Mouse (Mus musculus) E14TG2a.4 (cell line): ENCODE results near the gene Palmd.

Experiments used
- CTCF ChIP-seq: conservative IDR thresholded peaks from 2 replicates; pipeline ENCODE4 v1.5.1; 2014; ENCODE audit warnings: low read length
- NANOG ChIP-seq: IDR thresholded peaks from 2 replicates; pipeline ENCODE4 v1.6.1; 2014; ENCODE audit warnings: borderline replicate concordance, low read length, mixed read lengths
- POU5F1 ChIP-seq: IDR thresholded peaks from 2 replicates; pipeline ENCODE4 v1.6.1; 2014; ENCODE audit warnings: low read length, borderline replicate concordance

- no peak for TF ChIP-seq CTCF
- no peak for TF ChIP-seq POU5F1
- TF ChIP-seq NANOG, result no peak
Measured at GRCm38 (mm10) chr3:117010182-117010581, 41.4 kb upstream of the Palmd start.
